Mouse (Mus musculus) liver, postnatal 0 days (tissue): Measurements from ENCODE around the gene Acot2.
A peak's percentile ranks its signal among the peaks of the same experiment; 100 is the strongest.
"Not testable (repeated sequence)": the region's sequence is repeated elsewhere in the genome, so short reads cannot be mapped to it uniquely, and the experiment has no call there.

Source experiments
- CTCF ChIP-seq: sonication (generic); IDR thresholded peaks from 2 replicates; pipeline ENCODE4 v1.5.1; 2016; ENCODE audit warnings: antibody characterized with exemption, low read depth
- EP300 ChIP-seq: IDR thresholded peaks from 2 replicates; pipeline ENCODE4 v1.6.1; 2016; ENCODE audit warnings: antibody characterized with exemption, low read depth, mild to moderate bottlenecking

GRCm38 (mm10) chr12:84020528-84020927 lies 32.9 kb downstream of the Acot2 start:
- TF ChIP-seq EP300, result peak; percentile 60; the same call in 1 of the 2 replicates
- not testable (repeated sequence) for TF ChIP-seq CTCF
